Mouse (Mus musculus) heart, adult 11 months (tissue): ENCODE results near the gene Oas3.

Source experiments
- DNase-seq: peaks from one replicate; pipeline ENCODE4 v3.0.0; 2022

The Oas3 gene

DNA sequence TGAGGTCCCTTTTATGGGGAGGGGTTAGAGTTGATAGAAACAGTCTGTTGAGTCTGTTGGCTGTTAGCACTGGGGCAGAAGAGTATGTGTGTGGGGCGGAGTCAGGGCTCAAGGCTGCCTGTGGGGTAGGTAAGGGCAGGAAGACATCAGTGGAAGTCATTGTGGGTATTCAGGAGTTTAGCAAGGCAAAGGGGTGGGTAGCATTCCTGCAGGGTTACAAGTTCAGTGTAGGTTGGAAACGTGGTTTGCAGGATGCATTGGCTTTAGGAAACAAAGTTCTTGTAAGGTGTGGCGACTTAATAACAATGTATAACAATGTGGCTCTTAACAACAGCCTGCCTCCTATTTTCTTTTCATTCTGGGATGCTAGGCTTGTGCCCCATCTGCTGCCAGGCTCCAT lies 26.3 kb downstream of the Oas3 start:
- DNase-seq, result no peak

DNA sequence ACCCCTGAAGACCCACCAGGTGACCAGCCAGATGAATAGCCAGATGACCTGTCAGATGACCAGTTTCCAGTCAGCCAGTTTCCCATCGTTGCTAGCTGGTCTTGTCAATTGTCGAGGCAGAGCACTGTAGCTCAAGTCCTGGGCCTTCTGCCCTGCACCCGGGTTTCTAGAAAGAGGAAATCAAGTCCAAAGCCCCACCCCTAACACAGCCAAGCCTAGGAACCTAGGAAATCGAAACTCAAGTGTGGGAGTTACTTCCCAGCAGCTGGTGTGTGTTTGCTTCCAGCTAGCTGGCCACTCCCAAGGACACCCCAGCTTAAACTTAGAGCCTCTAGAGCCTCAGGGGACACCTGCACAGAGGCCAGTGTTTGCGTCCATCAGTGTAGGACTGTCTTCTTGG lies 27.8 kb downstream of the Oas3 start, which contains the start of gene Oas2:
TSS of gene Oas2 (minus strand) at position 166 of the 400 bp plus-strand sequence.
- DNase-seq, result peak; percentile 96

DNA sequence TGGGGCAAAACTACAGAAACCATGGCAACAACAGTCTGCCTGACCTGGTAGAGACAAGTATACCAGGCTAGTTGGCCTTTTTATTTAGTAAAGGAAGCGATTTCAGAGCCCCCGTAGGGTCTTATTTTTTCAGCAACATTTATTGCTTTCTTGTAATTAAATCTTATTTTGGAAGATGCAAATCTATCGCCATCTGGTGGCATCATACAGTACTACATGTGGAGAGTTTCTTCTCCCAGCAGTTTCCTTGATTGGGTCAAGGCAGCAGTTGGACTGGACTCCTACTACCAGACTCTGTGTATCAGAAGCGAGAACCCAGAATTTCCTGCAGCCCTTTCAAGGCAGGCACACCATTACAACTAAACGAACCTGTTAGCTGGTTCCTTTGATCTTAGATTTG lies 31.0 kb downstream of the Oas3 start:
- DNase-seq, result no peak

DNA sequence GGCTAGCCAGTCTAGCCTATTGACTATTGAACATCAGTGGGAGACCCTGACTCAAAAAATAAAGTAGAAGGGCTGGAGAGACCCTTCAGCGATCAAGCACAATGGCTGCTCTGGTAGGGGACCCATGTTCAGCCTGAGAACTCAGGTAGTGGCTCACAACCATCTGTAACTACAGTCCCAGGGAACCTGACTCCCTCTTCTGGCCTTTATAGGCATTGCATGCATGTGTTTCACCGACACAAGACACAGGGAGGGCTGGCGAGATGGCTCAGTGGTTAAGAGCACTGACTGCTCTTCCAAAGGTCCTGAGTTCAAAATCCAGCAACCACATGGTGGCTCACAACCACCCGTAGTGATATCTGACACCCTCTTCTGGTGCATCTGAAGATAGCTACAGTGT lies 35.3 kb downstream of the Oas3 start:
- no peak for DNase-seq

DNA sequence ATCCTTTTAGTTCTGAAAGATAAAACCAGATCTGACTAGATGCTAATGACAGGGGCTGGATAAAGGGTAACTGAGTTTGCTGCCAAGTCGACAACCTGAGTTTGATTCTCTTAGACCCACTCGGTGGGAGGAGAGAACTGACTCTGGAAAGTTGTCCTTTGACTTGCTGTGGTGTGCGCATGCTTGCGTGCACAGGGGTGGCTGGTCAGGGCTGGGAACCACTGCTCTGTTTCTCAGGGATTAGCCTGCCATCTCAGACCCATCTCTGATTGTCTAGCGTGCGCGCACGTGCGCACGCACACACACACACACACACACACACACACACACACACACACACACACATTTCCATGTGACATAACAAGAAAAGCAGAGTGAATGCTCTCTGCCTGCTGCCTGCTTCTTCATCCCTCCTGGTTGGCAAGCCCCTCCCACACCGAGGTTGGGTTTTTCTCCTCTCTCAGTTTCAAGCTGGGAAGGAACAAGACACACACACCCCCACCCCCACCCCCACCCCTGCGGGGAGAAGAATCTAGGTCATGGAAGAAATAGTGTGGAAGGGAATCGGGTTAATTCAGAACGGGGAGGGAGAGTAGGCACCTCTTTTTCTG lies 43.0 kb downstream of the Oas3 start:
- DNase-seq, result no peak

DNA sequence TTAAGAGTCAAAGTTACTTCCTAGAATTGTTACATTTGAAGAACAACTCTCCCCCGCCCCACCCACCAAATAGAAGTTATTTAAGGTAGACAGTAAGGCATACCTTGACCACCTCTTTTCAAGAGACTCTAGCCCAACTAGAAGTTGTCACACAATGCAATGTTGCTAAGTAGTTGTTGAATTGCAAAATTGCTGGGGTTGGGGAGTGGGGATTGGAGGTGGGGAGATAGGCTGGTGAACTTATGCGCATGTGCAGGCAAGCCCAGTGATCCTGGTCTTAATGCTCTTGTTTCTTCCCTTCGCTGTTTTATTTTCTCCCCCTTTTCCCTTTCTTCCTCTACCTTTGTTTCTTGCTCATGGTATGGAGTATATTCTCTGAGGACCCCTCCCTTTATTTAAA lies 43.8 kb downstream of the Oas3 start:
- DNase-seq, result no peak

DNA sequence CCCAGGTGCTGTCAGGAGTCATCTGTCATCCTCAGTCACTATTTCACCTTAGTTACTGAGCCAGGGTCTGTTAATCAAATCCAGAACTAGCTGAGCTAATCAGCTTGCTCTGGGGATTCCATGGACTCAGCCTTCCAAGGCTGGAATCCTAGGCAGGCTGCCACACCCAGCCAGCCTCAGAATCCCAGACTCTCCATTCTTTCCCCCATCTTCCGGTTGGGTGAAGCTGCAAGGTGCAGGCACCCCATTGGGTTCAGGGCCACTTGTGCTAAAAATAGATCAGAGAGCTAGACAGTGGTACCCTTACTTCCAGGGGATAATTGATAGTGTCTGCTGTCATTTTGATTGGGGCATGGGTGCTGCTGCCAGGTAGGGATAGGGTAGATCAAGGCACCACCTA lies 44.7 kb downstream of the Oas3 start:
- DNase-seq, result no peak

DNA sequence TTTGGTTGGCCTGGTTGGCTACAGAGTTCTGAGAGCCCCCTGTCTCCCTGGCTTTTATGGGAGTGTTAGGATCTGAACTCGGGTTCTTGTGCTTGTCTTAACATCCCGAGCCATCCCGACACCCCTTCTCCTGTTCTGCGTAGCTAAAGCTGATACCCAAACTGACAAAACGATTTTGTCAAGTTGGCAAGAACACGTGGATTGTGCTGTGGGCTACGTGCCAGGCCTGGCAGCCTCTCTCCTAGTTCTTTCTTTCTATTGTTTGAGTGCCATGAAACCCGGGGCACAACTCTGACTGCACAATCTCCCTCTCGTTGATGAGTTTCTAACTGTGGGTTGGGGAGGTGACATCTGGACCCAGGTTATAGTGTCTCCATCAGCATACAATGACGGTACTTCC lies 48.1 kb downstream of the Oas3 start:
- DNase-seq, result no peak

DNA sequence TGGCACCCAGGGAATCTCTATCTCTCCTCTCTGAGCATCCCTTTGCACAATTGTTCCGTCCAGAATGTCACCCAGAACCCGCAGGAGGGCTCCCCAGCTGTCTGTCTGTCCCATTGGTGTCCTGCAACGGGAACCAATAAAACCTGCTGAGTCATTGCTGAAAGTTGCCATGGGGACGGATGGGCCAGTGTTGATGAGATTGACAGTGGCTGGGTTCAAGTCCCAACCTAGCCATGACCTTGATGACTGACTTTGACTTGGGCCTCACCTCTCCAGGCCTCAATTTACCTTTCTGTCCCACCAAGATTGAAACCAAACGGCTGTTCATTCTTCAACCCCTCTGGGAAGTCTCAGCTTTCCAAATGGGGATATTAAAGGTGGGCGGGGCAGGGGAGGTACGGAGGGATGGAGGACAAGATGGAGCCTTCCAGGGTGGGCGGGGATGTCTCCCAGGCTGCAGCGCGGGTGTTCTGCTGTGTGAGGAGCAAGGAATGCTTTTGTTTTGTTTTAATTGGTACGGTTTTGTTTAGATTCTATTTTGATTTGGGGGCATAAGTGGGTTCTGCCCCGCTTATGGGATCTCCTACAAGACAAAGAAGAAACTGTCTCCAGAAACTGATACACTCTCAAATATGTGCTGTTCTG lies 51.5 kb downstream of the Oas3 start:
- no peak for DNase-seq

DNA sequence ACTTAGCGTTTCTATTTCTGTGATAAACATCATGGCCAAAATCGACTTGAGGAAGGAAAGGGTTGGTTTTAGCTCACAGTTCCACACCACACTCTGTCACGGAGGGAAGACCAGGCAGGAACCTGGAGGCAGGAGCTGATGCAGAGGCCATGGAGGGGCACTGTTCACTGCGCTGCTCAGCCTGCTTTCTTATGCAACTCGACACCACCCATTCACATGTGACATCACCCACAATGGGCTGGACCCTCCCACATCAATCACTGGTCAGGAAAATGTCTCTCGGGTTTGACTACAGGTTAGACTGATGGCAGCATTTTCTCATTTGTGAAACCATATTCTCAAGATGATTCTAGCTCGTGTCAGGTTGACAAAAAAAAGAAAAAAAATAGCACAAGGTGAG lies 56.5 kb downstream of the Oas3 start:
- DNase-seq, result no peak

DNA sequence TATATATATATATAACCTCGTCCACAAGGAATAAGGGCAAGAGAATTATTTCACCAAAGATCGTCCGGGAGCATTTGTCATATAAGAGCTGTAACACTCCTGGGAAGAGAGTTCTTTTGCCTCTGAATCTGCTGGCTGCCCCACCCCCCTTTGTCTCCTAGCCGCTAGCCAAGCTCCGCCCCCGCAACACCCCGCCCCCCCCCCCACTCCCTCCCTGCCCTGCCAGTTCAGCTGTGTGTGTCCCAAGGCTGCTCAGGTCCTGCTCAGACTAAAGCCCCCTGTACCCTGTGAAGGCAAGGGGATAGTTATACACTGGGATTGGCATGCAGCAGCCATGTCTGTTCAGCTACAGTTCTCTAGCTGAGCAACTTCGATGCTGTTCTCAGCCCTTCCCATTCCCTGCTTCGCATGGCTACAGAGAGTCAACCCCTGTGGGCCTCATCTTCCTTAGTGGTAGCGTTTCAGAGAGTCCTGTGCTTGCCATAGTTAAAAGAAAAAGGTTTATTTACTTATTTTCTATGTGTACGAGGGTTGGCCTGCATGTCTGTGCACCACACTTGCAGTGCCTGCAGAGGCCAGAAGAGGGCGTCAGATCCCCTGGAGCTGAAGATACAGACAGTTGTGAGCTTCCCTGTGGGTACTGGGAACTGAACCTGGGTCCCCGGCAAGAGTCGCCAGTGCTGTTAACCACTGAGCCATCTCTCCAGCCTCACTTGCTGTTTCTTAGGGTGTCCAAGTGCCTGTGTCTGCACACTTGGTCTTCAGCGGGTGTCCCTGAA lies 58.7 kb downstream of the Oas3 start:
- DNase-seq, result no peak

DNA sequence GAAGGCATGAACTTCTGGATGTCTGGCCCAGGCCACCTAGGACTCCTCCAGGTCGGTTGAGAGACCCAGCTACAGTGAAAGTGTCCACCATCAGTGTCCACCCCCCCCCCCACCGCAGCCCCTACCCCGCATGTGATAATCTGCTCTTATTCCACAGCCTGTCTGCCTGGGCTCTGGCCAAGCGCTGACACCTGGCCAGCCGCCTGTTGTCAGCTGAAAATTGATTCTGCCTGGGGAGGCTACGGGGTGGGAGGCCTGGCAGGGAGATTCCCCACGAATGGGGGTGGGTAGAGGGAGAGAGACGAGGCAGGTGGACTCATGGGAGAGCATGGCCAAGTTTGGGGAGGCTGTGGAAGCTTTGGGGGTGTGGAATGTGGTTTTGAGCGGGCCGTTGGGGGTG lies 60.3 kb downstream of the Oas3 start:
- no peak for DNase-seq

DNA sequence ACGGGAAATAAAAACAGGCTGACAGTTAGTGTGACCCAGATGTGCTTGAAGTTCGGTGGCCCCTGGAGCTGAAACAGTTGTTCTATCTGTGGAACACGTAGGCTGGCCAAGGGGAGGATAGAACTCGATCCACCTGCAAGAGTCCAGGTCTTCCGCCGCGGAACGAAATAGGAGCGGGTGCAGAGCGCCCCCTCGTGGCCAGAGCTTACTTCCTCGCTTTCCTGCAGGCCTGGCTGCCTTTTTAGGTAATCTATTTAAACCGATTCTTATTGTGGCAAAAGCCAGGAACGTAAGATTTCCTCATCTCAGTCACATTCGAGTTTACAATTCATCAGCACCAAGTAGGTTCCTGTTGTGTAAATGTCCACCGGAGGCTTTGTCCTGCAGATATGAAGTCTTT lies 63.1 kb downstream of the Oas3 start:
- no peak for DNase-seq

DNA sequence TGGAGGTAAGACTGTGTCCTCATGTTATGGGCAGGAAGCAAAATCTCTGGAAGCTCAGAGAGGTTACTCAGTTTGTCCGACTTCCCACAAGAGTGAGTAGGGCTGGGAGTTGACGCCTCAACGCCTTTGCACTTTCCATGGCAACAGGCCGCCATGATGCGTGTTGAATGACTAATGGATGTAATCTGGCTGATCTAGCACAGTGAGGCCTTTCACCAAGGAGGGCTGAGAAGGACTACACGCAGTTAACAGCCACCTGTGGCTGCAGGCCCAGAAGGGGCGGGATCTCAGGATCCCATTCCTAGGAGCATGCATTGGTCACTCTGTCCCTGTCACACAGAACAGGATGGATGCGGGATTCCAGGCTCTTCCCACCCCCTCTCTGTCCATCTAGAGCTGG lies 64.7 kb downstream of the Oas3 start:
- no peak for DNase-seq

DNA sequence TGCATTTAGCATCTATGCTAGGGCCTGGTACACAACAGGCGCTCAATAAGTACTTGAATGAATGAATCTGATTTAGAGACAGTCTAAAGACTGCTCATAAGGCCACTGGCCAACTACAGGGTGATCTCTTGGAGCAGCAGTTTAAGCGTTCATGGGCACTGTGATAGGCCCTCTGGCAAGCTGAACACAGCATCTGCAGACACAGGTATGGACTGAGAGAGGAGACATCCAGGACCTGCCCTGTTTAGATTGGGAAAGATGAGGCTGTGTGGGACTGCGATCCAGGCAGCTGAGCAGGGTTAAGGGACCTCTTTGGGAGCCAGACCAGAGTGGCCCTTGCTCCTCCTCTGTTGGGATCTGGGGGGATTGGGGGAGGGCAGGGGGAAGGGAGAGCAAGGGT lies 65.6 kb downstream of the Oas3 start, which contains the start of gene Dtx1:
TSS of gene Dtx1 (minus strand) at position 101 of the 400 bp plus-strand sequence.
- no peak for DNase-seq

DNA sequence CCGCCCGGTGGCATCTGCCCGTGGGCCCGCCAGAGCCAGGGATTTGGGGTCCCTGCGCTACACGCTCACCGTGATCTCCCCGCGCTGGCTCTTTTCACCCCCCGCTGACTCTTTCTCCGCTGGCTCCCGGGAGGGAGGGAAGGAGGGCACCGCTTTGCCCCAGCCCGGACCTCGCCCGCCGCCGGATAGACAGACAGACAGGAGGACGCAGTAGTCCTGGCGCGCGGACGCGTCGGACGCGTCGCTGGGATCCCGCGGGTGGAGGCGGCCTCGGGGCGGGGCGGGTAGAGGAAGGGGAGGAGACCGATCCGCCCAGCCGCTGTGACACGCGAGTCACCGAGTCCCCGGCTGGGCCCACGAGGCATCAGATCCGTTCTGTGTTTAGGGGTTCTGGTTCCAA lies 66.0 kb downstream of the Oas3 start:
- DNase-seq, result peak; percentile 95

DNA sequence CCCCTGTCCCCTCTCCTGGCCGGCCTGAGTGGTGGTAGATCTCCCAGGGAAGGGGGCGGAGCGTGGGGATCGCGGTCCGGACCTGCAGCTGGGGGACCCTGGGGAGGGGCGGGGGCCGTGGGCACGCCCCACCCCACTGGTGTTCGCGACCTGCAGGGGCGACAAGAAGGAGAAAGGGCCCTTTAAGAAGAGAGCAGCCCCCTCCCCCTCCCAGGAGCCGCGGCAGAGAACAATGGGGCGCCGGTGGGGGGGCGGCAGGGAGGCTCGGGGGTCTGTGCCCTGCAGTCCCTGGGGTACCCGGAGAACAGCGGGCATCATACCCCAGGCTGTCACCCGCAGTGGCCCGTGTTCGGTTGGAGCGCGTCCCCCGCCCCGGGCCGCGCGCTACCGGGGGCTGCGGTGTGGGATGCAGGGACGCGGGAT lies 66.6 kb downstream of the Oas3 start:
- DNase-seq, result peak; percentile 91

DNA sequence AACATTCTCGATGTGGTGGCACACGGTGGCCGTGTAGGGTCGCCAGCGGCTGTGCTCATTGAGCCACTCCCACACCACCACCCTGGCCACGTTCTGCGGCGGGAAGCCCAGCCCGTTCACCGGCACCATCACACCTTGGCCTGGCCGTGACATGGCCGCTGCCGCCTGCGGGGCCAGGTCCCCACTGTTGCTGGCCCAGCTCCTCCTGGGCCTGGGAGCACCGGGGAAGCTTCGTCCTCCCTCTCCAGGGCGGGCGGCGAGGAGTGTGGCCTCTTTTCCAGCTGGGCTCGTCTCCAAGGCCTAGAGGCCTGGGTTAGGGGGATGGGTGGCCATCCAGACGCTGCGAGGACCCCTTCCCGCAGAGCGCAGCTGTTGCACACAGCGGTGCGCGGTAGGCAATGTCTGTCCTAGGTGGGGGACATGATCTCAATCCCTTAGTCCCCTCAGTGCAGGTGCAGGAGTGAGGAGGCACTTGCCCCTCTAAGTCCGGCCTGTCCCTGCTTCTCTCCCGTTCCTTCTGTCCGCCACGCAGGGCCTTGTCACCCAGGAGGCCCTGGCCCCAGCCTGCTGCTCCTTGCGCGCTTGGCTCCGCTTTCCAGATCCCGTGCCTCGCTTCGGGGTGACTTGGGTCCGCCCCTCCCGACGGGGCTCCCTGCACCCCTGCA lies 67.2 kb downstream of the Oas3 start:
- no peak for DNase-seq

DNA sequence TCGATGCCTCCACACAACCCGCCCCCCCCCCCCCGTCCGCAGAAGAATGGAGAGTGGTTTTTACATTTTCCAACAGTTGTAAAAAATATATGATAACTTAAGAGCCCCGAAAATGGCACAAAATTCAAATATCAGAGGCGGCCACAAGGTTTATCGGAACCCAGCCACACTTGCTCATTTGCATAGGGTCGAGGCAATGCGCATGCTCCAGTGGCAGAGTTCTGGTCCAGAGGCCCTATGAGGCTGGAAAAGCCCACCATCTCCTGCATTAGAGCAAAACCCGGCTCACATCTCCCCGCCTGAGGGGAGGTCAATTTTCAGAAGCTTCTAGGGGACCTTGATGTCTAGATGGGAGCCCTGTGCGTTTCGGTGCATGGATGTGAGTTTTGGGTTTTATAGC lies 70.5 kb downstream of the Oas3 start:
- DNase-seq, result no peak

DNA sequence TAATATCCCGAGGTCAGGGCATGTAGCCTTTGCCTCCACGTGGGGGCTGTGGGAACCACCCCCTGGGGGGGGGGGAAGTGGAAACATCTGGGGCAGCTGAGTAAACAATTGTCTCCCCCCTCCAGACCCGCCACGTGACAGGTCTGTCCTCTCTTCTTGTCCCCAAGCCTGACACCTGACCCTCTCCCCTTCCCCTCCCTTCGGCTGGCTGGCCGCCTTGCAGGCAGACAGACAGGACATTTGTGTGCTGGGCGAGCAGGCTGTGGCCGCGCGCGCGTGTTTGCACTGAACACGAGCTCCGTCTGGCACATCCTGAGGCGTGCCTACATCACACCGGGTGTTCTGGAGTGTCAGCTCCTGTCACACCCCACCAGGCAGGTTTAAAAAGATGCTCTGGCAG lies 70.9 kb downstream of the Oas3 start:
- peak; percentile 96 for DNase-seq

DNA sequence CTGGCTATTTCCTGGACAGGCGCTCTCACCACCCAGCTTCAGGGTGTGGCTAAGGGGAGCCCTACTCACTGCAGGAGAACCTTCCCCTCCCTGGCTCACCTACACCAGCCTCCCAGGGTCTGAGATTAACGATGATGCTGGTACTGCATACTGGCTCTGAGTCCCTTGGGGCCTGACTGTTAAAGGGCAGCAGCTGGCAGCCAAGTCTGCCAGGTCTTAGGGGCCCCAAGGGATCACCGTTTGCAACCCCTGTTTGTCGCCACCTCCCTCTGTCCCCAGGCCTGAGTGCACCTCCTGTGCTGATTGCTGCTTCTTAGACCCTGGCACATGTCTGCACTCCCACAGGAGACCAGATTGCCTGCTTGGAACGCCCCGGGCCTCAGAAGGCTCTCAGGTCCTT lies 73.0 kb downstream of the Oas3 start:
- no peak for DNase-seq

DNA sequence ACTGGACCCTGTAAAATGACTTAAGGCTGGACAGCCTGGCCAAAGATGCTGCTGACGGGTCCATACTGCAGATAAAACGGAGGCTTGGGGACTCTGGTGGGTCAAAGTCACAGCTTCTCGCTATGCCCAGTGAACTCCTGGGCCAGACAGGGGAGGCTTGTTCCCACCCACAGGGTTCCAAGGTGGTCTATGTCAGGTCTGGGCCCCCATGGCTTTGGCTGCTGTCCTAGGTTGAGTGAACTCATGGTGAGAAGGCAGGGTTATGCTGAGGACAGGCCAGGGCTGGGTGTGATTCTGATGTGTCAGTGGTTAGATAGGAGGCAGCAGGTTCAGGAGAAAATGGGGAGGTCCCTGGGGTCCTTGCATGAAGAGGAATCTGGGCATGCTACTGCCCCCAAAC lies 73.8 kb downstream of the Oas3 start:
- no peak for DNase-seq
